Mouse (Mus musculus) liver, embryonic 11.5 days (tissue): ENCODE data around the gene Comt. TPM values are rescaled to one million over a fixed set of nuclear protein-coding genes. Genes with fewer than 3 reads are reported as not detected.

ENCODE experiments used
- ATAC-seq: fragments of 200-750 bp; cut with Nextera tagmentation; replicated peaks from 2 replicates; pipeline ENCODE4 v1.8.0; 2017; ENCODE audit warnings: moderate number of reproducible peaks, mild to moderate bottlenecking, moderate TSS enrichment, moderate library complexity; ENCODE audit not compliant: low FRiP score
- DNase-seq: peaks from one replicate; pipeline ENCODE4 v3.0.0-alpha.2; 2017; ENCODE audit warnings: low spot score
- H3K27ac ChIP-seq: fragments of 300-500 bp; sonication (generic); 2 replicates; pipeline ENCODE4 v1.5.1; 2014; ENCODE audit warnings: mild to moderate bottlenecking, low read depth, low read length, control low read depth
- H3K27me3 ChIP-seq: fragments of 300-500 bp; sonication (generic); replicated peaks from 2 replicates; pipeline ENCODE4 v1.6.1; 2014; ENCODE audit warnings: low read length, mixed read lengths; ENCODE audit not compliant: control insufficient read depth, insufficient read depth
- H3K36me3 ChIP-seq: fragments of 300-500 bp; sonication (generic); 2 replicates; pipeline ENCODE4 v1.6.1; 2014; ENCODE audit warnings: mild to moderate bottlenecking, low read length, moderate library complexity, mixed read lengths; ENCODE audit not compliant: control insufficient read depth, insufficient read depth
- H3K4me1 ChIP-seq: fragments of 300-500 bp; sonication (generic); replicated peaks from 2 replicates; pipeline ENCODE4 v1.6.1; 2014; ENCODE audit warnings: low read length, mixed read lengths; ENCODE audit not compliant: control insufficient read depth, insufficient read depth
- H3K4me2 ChIP-seq: fragments of 300-500 bp; sonication (generic); 2 replicates; pipeline ENCODE4 v1.6.1; 2014; ENCODE audit warnings: mild to moderate bottlenecking, control low read depth, moderate library complexity
- H3K4me3 ChIP-seq: fragments of 300-500 bp; sonication (generic); 2 replicates; pipeline ENCODE4 v1.5.1; 2014; ENCODE audit warnings: low read depth, low read length, control low read depth
- H3K9ac ChIP-seq: fragments of 300-500 bp; sonication (generic); 2 replicates; pipeline ENCODE4 v1.6.1; 2014; ENCODE audit warnings: low read depth, low read length, control low read depth
- H3K9me3 ChIP-seq: fragments of 300-500 bp; sonication (generic); 2 replicates; pipeline ENCODE4 v1.6.1; 2016; ENCODE audit warnings: low read length, inconsistent platforms, mixed read lengths; ENCODE audit not compliant: control insufficient read depth
- WGBS: fragments of 180-500 bp; shearing (Covaris S2); extraction: QIAGEN DNeasy Blood & Tissue Kit; methylation state at CpG from one replicate; pipeline ENCODE4 v1.1.7; 2014; 5-methylcytosine and 5-hydroxymethylcytosine counted together
- polyA plus RNA-seq: library from polyadenylated mRNA; unstranded; fragments of >200 nt; fragmentation: Nextera tagmentation; extraction: Ambion mirVana; gene quantifications from 2 replicates; pipeline ENCODE4 v1.2.1, GENCODE M21; 2014

Comt gene
- 140 and 141 TPM in 2 replicates for polyA plus RNA-seq

GRCm38 (mm10) chr16:18426802-18427280, at the start of gene Comt:
TSS of gene Comt (minus strand) at chr16:18426852.
- Histone ChIP-seq H3K9me3 (no peaks in the 10 kb centered on the region), H3K4me2 (peak within 1 kb of the TSS; percentile 88), H3K27me3 (no peaks in the 10 kb centered on the region), H3K4me3 (peak within 1 kb of the TSS; percentile 79), H3K36me3 (peaks cover 6% of the 10 kb centered on the region; the same call in 1 of the 2 replicates), H3K4me1 (peaks cover 33% of the 10 kb centered on the region), H3K9ac (peak within 1 kb of the TSS; percentile 87), H3K27ac (peak within 1 kb of the TSS; percentile 97)
- DNase-seq (no peak), ATAC-seq (no peak)
- WGBS = 54% methylated on average over 5 of the region's 5 CpGs

DNA sequence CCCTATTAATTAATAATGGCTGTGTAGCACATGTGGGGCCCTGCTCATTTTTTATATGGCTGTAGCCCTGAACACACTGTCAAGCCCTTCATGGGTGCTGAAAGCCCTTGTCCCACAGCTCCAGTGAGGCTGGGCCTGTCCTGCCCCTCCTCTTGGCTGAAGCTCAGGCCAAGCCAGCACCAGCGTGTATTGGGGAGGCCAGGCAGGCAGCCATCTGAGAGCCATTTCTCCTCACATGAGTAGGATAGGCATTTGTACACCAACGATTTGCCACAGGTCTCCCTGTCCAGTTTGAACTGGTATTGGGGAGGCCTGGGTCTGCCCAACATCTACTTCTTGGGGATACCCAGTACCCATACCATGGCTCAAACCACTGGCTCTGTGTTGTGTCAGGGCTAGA, 47.4 kb upstream of the Comt start:
- DNase-seq = no peak
- 88% methylated on average over 2 of the region's 2 CpGs for WGBS
- Histone ChIP-seq H3K27ac (no peak overlapping the region), H3K27me3 (no peaks in the 10 kb centered on the region), H3K36me3 (peaks cover 20% of the 10 kb centered on the region), H3K9ac (no peak overlapping the region), H3K4me1 (no peaks in the 10 kb centered on the region), H3K4me3 (no peak overlapping the region), H3K9me3 (no peaks in the 10 kb centered on the region), H3K4me2 (no peak overlapping the region)
- no peak for ATAC-seq

DNA sequence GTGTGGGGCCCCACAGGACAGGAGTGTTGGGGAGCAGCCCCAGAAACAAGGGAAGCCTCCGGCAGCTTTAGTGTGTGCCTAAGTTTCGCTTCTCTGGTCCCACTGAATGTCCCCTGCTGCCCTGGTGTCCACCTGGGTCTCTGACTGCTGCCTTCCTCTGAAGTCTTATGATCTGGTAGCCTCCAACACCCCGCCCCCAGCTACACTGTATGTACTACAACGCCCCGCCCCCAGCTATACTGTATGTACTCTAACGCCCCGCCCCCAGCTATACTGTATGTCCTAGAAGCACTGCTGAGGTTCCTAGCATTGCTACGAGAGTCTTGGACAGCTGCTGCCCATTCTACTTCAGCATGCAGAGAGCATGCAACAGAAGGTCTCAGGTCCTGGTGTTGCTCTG, 46.3 kb upstream of the Comt start:
- 93% methylated on average over 8 of the region's 8 CpGs for WGBS

GRCm38 (mm10) chr16:18472416-18472815, 45.8 kb upstream of the Comt start:
- ATAC-seq (no peak), DNase-seq (no peak)
- Histone ChIP-seq H3K4me2 (no peak overlapping the region), H3K27me3 (no peaks in the 10 kb centered on the region), H3K9ac (no peak overlapping the region), H3K4me3 (no peak overlapping the region), H3K4me1 (no peaks in the 10 kb centered on the region), H3K9me3 (no peaks in the 10 kb centered on the region), H3K36me3 (peaks cover 22% of the 10 kb centered on the region), H3K27ac (no peak overlapping the region)
- WGBS = 88% methylated on average over 4 of the region's 4 CpGs

More for the DNA sequence above, 46.3 kb upstream of the Comt start:
- H3K4me1 ChIP-seq = no peaks in the 10 kb centered on the region
- no peak overlapping the region for H3K27ac ChIP-seq
- no peaks in the 10 kb centered on the region for H3K27me3 ChIP-seq
- H3K9me3 ChIP-seq = no peaks in the 10 kb centered on the region
- H3K9ac ChIP-seq = no peak overlapping the region
- ATAC-seq = no peak
- no peak for DNase-seq
- H3K4me2 ChIP-seq = no peak overlapping the region
- H3K36me3 ChIP-seq = peaks cover 22% of the 10 kb centered on the region
- H3K4me3 ChIP-seq = no peak overlapping the region

- Histone ChIP-seq H3K4me3 (no peak overlapping the region), H3K9ac (no peak overlapping the region), H3K9me3 (no peaks in the 10 kb centered on the region), H3K4me2 (no peak overlapping the region), H3K36me3 (peaks cover 20% of the 10 kb centered on the region), H3K27ac (no peak overlapping the region), H3K4me1 (no peaks in the 10 kb centered on the region), H3K27me3 (no peaks in the 10 kb centered on the region)
- ATAC-seq = no peak
- WGBS = 89% methylated on average over 6 of the region's 6 CpGs
- no peak for DNase-seq
Observed at GRCm38 (mm10) chr16:18471976-18472375, 45.3 kb upstream of the Comt start.

- Histone ChIP-seq H3K9ac (no peak overlapping the region), H3K4me3 (no peak overlapping the region), H3K36me3 (peaks cover 19% of the 10 kb centered on the region), H3K4me1 (no peaks in the 10 kb centered on the region), H3K4me2 (no peak overlapping the region), H3K27me3 (no peaks in the 10 kb centered on the region), H3K27ac (no peak overlapping the region), H3K9me3 (no peaks in the 10 kb centered on the region)
- ATAC-seq (no peak), DNase-seq (no peak)
- WGBS = 80% methylated on average over 11 of the region's 11 CpGs
Observed at GRCm38 (mm10) chr16:18471381-18471955, 44.8 kb upstream of the Comt start.

DNA sequence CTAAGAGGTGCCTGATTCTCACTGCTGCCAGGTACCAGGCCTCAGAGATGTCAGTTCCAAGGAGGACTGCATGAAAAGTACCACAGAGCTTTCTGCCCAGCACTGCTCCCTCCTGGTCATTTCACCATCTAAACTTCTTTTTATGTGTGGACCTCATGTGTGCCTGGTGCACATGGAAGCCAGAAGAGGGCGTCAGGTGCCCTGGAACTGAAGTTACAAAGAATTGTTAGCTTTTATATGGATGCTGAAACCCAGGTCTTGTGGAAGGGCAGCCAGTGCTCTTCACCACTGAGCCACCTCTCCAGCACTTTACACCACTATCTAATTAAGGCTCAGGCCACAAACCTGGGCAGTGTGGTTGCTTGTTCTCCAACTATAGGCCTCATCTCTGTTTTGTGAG, 44.2 kb upstream of the Comt start:
- WGBS = 50% methylated on average over 1 of the region's 1 CpGs
- Histone ChIP-seq H3K4me2 (no peak overlapping the region), H3K9ac (no peak overlapping the region), H3K27ac (no peak overlapping the region), H3K27me3 (no peaks in the 10 kb centered on the region), H3K36me3 (peaks cover 19% of the 10 kb centered on the region), H3K4me1 (no peaks in the 10 kb centered on the region), H3K4me3 (no peak overlapping the region), H3K9me3 (no peaks in the 10 kb centered on the region)
- ATAC-seq (no peak), DNase-seq (no peak)

GRCm38 (mm10) chr16:18464271-18464670, 37.6 kb upstream of the Comt start:
- H3K27me3 ChIP-seq = no peaks in the 10 kb centered on the region
- WGBS = 71% methylated on average over 3 of the region's 3 CpGs
- no peak overlapping the region for H3K9ac ChIP-seq
- ATAC-seq (no peak), DNase-seq (no peak)
- no peak overlapping the region for H3K4me2 ChIP-seq
- peaks cover 15% of the 10 kb centered on the region for H3K4me1 ChIP-seq
- H3K4me3 ChIP-seq = no peak overlapping the region
- H3K36me3 ChIP-seq = peaks cover 9% of the 10 kb centered on the region
- H3K9me3 ChIP-seq = no peaks in the 10 kb centered on the region
- H3K27ac ChIP-seq = no peak overlapping the region

DNA sequence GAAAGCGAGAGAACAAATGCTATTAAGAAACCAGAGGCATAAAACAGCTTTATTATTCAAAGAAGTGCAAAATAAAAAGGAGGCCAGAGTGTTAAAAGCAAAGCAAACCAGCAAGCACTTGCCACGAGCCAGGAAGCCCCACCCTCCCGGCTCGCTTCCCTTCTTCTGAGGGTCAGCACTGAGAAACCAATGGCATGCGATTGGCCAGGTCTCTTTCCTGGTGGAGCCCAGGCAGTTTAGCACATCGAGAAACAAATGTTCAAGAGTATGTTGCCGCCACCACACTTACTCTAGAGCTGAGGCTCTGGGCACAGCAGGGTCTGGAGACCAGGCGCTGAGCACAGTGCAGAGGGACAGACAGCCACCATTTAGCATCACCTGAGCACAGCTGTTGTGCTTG, 35.9 kb upstream of the Comt start:
- H3K9me3 ChIP-seq = no peaks in the 10 kb centered on the region
- peaks cover 26% of the 10 kb centered on the region for H3K4me1 ChIP-seq
- no peak overlapping the region for H3K27ac ChIP-seq
- ATAC-seq = no peak
- no peak for DNase-seq
- no peak overlapping the region for H3K9ac ChIP-seq
- no peak overlapping the region for H3K4me3 ChIP-seq
- 49% methylated on average over 8 of the region's 8 CpGs for WGBS
- no peak overlapping the region for H3K4me2 ChIP-seq
- H3K36me3 ChIP-seq = peaks cover 16% of the 10 kb centered on the region
- H3K27me3 ChIP-seq = no peaks in the 10 kb centered on the region
